Mouse (Mus musculus) fibroblast of lung, adult 2 months (primary cell): ENCODE measurements around the gene Gins1.

Experiments used
- DNase-seq: peaks from one replicate; pipeline ENCODE4 v3.0.0-alpha.2; 2011; ENCODE audit warnings: low read depth

The Gins1 gene

GRCm38 (mm10) chr2:150963246-150963645 is 58.0 kb downstream of the Gins1 start:
- no peak for DNase-seq

GRCm38 (mm10) chr2:150964641-150965040 is 59.4 kb downstream of the Gins1 start:
- no peak for DNase-seq

GRCm38 (mm10) chr2:150965951-150966350 is 60.8 kb downstream of the Gins1 start:
- DNase-seq = no peak

- no peak for DNase-seq
Measured at GRCm38 (mm10) chr2:150967491-150967890, 62.3 kb downstream of the Gins1 start.

GRCm38 (mm10) chr2:150969231-150969630 is 64.0 kb downstream of the Gins1 start:
- DNase-seq = no peak

GRCm38 (mm10) chr2:150971856-150972255 is 66.7 kb downstream of the Gins1 start:
- no peak for DNase-seq

GRCm38 (mm10) chr2:150972681-150973080 is 67.5 kb downstream of the Gins1 start:
- no peak for DNase-seq

GRCm38 (mm10) chr2:150973401-150974115 is 68.4 kb downstream of the Gins1 start:
- DNase-seq = no peak

- no peak for DNase-seq
Measured at GRCm38 (mm10) chr2:150976871-150977270, 71.7 kb downstream of the Gins1 start.

GRCm38 (mm10) chr2:150977676-150978075 is 72.5 kb downstream of the Gins1 start:
- no peak for DNase-seq

- no peak for DNase-seq
Measured at GRCm38 (mm10) chr2:150978791-150979190, 73.6 kb downstream of the Gins1 start.

- DNase-seq = no peak
Measured at GRCm38 (mm10) chr2:150979861-150980620, 74.8 kb downstream of the Gins1 start.
